Mouse (Mus musculus): ENCODE data around the gene Ephb1. TPM values are rescaled to one million over a fixed set of nuclear protein-coding genes. Genes with fewer than 3 reads are reported as not detected.

Ephb1 gene
- total and polyA plus RNA-seq, 3 experiments: not detected

DNA sequence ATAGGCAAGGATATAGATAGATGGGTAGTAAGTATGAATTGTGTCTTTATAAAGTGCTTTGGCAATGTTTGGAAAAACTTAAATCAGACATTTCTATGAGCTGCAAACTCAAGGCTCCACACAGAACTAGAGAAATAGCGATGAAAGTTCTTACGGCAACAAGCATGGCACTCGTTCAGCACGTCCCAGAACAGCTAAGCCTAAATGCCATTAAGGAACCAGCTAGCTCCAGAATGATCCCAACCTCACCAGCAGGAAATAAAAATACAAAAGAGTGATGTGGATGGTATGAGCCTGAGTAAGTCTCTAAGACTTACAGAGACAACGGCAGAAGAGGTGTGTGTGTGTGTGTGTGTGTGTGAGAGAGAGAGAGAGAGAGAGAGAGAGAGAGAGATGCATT is 20.2 kb upstream of the Ephb1 start:
- Histone ChIP-seq H3K4me3 (ENCODE audit: control insufficient read depth in 1 of 2, insufficient read depth in 1 of 2, low read depth in 2 of 2, low read length in 2 of 2) (no peak overlapping the region), H3K4me1 (ENCODE audit: control insufficient read depth in 1 of 2, insufficient read depth in 2 of 2, low read length in 2 of 2) (no peaks in the 10 kb centered on the region), H3K27me3 (ENCODE audit: control insufficient read depth in 1 of 2, insufficient read depth in 2 of 2, low read length in 2 of 2) (no peaks in the 10 kb centered on the region), H3K27ac (ENCODE audit: control insufficient read depth, low read depth, low read length) (no peak overlapping the region), H3K9ac (ENCODE audit: control insufficient read depth, low read depth, low read length, poor library complexity, severe bottlenecking) (no peak overlapping the region), H3K79me2 (ENCODE audit: control insufficient read depth, insufficient read depth, low read length, poor library complexity) (no peaks in the 10 kb centered on the region), H3K36me3 (ENCODE audit: control insufficient read depth in 1 of 2, insufficient read depth in 2 of 2, low read length in 2 of 2) (no peaks in the 10 kb centered on the region), H3K9me3 (replicated peaks; ENCODE audit: insufficient read depth, low read length) (no peaks in the 10 kb centered on the region)
- no peak for DNase-seq (ENCODE audit: low read depth, low spot score)
- TF ChIP-seq TAL1 (IDR thresholded peaks at IDR 0.05; ENCODE audit: low read length) (no peak), GABPA (IDR thresholded peaks at IDR 0.05; ENCODE audit: low read depth, low read length) (no peak), USF1 (IDR thresholded peaks at IDR 0.05; ENCODE audit: low read depth, low read length) (no peak), ZMIZ1 (IDR thresholded peaks at IDR 0.05; ENCODE audit: low read depth, low read length) (no peak), BHLHE40 (IDR thresholded peaks at IDR 0.05; ENCODE audit: borderline replicate concordance, low read depth, low read length) (no peak), ZC3H11A (IDR thresholded peaks at IDR 0.05; ENCODE audit: low read depth, low read length) (no peak), POLR2A (IDR thresholded peaks at IDR 0.05; ENCODE audit: control insufficient read depth in 1 of 2, insufficient read depth in 1 of 2, low read depth in 1 of 2, low read length in 2 of 2, poor library complexity in 1 of 2) (no peak), MAX (IDR thresholded peaks at IDR 0.05; ENCODE audit: low read length) (no peak), MAFK (IDR thresholded peaks at IDR 0.05; ENCODE audit: borderline replicate concordance, low read depth, low read length) (no peak), RAD21 (IDR thresholded peaks at IDR 0.05; ENCODE audit: low read depth, low read length) (no peak), POLR2AphosphoS5 (IDR thresholded peaks at IDR 0.05; ENCODE audit: borderline replicate concordance, low read depth, low read length) (no peak), TBP (IDR thresholded peaks at IDR 0.05; ENCODE audit: low read depth, low read length) (no peak)

DNA sequence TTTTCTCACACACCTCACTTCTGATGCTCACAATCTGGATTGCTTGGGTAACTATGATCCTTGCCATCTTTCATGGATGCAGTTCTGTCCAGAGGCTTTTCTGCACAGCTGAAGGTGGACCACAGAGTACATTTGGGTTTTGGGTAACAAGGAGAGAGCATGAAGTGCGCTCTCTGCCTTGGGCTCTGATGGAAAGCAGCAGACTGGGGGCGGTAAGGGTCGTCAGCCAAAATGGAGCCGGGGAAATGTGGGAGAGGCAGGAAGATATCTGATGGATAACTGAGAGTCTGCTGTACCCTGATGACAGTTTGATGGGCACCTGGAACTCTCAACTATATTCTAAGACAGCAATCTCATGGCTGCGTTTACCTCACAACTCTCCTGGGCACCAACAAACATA is 19.4 kb upstream of the Ephb1 start:
- H3K4me3 ChIP-seq (ENCODE audit: control insufficient read depth in 1 of 2, insufficient read depth in 1 of 2, low read depth in 2 of 2, low read length in 2 of 2): no peak overlapping the region
- H3K27ac ChIP-seq (ENCODE audit: control insufficient read depth, low read depth, low read length): no peak overlapping the region
- no peaks in the 10 kb centered on the region for H3K9me3 ChIP-seq (replicated peaks; ENCODE audit: insufficient read depth, low read length)
- DNase-seq (ENCODE audit: low read depth, low spot score): no peak
- no peaks in the 10 kb centered on the region for H3K36me3 ChIP-seq (ENCODE audit: control insufficient read depth in 1 of 2, insufficient read depth in 2 of 2, low read length in 2 of 2)
- TF ChIP-seq NRF1 (IDR thresholded peaks at IDR 0.05; ENCODE audit: insufficient read depth, low read depth, low read length, poor library complexity, severe bottlenecking) (no peak), ETS1 (IDR thresholded peaks at IDR 0.05; ENCODE audit: low read depth, low read length) (no peak), RAD21 (IDR thresholded peaks at IDR 0.05; ENCODE audit: low read depth, low read length) (no peak), MEF2A (IDR thresholded peaks at IDR 0.05; ENCODE audit: extremely low read depth, insufficient replicate concordance, low read depth, low read length, poor library complexity, severe bottlenecking) (no peak), BHLHE40 (IDR thresholded peaks at IDR 0.05; ENCODE audit: borderline replicate concordance, low read depth, low read length) (no peak), ZNF384 (IDR thresholded peaks at IDR 0.05; ENCODE audit: low read depth, low read length) (no peak), ELF1 (IDR thresholded peaks at IDR 0.05; ENCODE audit: low read depth, low read length) (no peak), ZMIZ1 (IDR thresholded peaks at IDR 0.05; ENCODE audit: low read depth, low read length) (no peak)
- no peaks in the 10 kb centered on the region for H3K4me1 ChIP-seq (ENCODE audit: control insufficient read depth in 1 of 2, insufficient read depth in 2 of 2, low read length in 2 of 2)
- no peak overlapping the region for H3K9ac ChIP-seq (ENCODE audit: control insufficient read depth, low read depth, low read length, poor library complexity, severe bottlenecking)
- H3K27me3 ChIP-seq (ENCODE audit: control insufficient read depth in 1 of 2, insufficient read depth in 2 of 2, low read length in 2 of 2): no peaks in the 10 kb centered on the region
- H3K79me2 ChIP-seq (ENCODE audit: control insufficient read depth, insufficient read depth, low read length, poor library complexity): no peaks in the 10 kb centered on the region
